Mouse (Mus musculus) erythroblast, embryonic 14.5 days (primary cell): ENCODE measurements around the gene Drd1. TPM values are rescaled to one million over a fixed set of nuclear protein-coding genes. Genes with fewer than 3 reads are reported as not detected.

ENCODE experiments used
- H3K27me3 ChIP-seq: 2 replicates; pipeline ENCODE4 v1.6.1; 2012; ENCODE audit warnings: inconsistent platforms; ENCODE audit not compliant: control insufficient read depth
- H3K36me3 ChIP-seq: 2 replicates; pipeline ENCODE4 v1.6.1; 2012; ENCODE audit warnings: mild to moderate bottlenecking, inconsistent platforms; ENCODE audit not compliant: control insufficient read depth
- H3K4me1 ChIP-seq: 2 replicates; pipeline ENCODE4 v1.6.1; 2012; ENCODE audit warnings: inconsistent platforms; ENCODE audit not compliant: control insufficient read depth
- H3K4me3 ChIP-seq: replicated peaks from 2 replicates; pipeline ENCODE3; 2012; ENCODE audit warnings: moderate library complexity, mild to moderate bottlenecking, inconsistent platforms
- H3K9me3 ChIP-seq: 2 replicates; pipeline ENCODE4 v1.6.1; 2012; ENCODE audit warnings: low read length, inconsistent platforms, mixed read lengths; ENCODE audit not compliant: control insufficient read depth
- GATA1 ChIP-seq: IDR thresholded peaks from 2 replicates; pipeline ENCODE4 v1.6.1; 2012; ENCODE audit warnings: low read length, inconsistent platforms, mixed read lengths
- TAL1 ChIP-seq: IDR thresholded peaks from 3 replicates; pipeline ENCODE4 v1.6.1; 2012; ENCODE audit warnings: low read length, inconsistent platforms, mixed read lengths
- polyA plus RNA-seq: library from polyadenylated mRNA; stranded (reverse); fragments of >175 nt; gene quantifications from 2 replicates; pipeline ENCODE4 v1.2.3, GENCODE M21; 2012

Drd1 gene
- polyA plus RNA-seq, 1 experiment, result not detected

GRCm38 (mm10) chr13:54066081-54066746 is 10.7 kb upstream of the Drd1 start:
- no peak for TF ChIP-seq GATA1
- no peak for TF ChIP-seq TAL1
- Histone ChIP-seq H3K4me1 (peaks cover 2% of the 10 kb centered on the region), H3K36me3 (no peaks in the 10 kb centered on the region), H3K4me3 (no peak overlapping the region), H3K9me3 (no peaks in the 10 kb centered on the region), H3K27me3 (peaks cover 2% of the 10 kb centered on the region; the same call in 1 of the 2 replicates)

DNA sequence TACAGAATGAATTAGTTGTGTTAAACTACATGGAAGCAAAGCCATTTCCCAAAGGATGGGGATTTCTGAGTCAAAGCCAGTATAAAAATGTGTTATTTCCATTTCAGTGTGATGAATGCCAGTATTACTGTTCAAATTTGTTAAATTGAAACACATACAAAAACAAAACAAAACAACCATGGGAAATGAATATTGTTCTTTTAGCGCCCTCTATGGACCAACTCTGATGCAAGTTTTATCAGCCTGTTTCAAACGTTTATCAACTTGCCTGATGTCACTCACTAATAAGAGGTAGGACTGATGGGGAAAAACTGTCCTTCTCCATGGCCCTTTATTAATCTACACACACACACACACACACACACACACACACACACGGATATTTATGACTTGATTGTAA is 7.8 kb upstream of the Drd1 start:
- Histone ChIP-seq H3K36me3 (no peaks in the 10 kb centered on the region), H3K4me3 (no peak overlapping the region), H3K4me1 (no peaks in the 10 kb centered on the region), H3K9me3 (no peaks in the 10 kb centered on the region), H3K27me3 (peaks cover 2% of the 10 kb centered on the region; the same call in 1 of the 2 replicates)
- TF ChIP-seq TAL1 (no peak), GATA1 (no peak)

GRCm38 (mm10) chr13:54062068-54062467 is 6.6 kb upstream of the Drd1 start:
- no peak for TF ChIP-seq TAL1
- TF ChIP-seq GATA1, result no peak
- peaks cover 4% of the 10 kb centered on the region; the same call in 1 of the 2 replicates for H3K27me3 ChIP-seq
- no peaks in the 10 kb centered on the region for H3K36me3 ChIP-seq
- H3K4me3 ChIP-seq, result no peak overlapping the region
- H3K4me1 ChIP-seq, result no peaks in the 10 kb centered on the region
- H3K9me3 ChIP-seq, result no peaks in the 10 kb centered on the region

- Histone ChIP-seq H3K36me3 (no peaks in the 10 kb centered on the region), H3K9me3 (no peaks in the 10 kb centered on the region), H3K4me1 (no peaks in the 10 kb centered on the region), H3K4me3 (no peak overlapping the region), H3K27me3 (peaks cover 32% of the 10 kb centered on the region)
- TF ChIP-seq GATA1, result no peak
- TF ChIP-seq TAL1, result no peak
Observed at GRCm38 (mm10) chr13:54054962-54055361, 543 bp downstream of the Drd1 start.

DNA sequence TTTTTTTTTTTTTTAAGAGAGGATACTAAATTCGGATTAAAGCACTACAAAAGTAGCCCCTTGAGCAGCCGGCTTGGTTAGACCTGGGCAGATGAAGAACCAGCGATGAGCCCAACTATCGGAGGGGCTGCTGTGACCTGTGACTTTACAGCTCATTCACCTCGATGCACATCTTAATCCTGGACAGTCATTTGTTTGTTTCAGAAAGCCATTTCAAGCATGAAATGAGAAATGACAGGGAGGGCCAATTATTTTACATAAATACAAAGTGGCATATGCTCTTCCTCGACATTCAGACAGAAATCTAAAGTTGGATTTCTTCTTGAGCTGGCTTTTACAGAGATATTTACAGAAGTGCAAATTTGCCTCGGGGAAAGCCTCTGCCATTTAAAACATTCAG is 3.9 kb downstream of the Drd1 start:
- TF ChIP-seq TAL1 (no peak), GATA1 (no peak)
- Histone ChIP-seq H3K9me3 (no peaks in the 10 kb centered on the region), H3K36me3 (no peaks in the 10 kb centered on the region), H3K4me3 (no peak overlapping the region), H3K27me3 (peaks cover 28% of the 10 kb centered on the region), H3K4me1 (no peaks in the 10 kb centered on the region)

DNA sequence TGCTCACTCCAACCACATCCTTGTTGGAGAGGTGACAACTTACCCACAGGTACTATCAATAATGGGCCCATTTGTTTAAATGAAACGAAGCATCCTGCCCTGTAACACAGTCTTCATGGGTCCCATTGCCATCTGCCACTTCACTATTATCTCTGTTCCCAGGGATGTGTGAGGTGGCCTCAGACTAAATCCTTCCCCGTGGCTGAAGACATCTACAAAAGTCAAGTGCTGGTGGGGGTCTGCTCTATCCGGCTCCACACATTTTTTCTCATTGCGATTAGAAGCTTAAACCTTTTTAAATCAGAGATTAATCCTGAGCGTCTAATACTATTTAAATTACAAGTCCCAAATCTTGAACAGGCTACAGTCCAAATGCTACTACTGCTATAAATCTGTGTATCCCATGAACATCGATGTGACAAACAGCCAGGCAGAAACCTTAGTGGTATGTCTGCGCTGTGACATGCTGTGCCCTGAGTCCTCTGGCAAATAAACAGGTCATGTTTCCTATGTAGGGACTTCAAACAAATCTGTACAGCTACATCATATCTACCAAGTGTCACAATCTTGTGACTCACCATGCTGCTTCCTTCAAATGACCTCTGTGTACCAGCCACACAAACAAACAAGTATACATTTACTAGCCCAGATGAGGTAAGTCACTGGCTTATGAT is 6.7 kb downstream of the Drd1 start:
- no peak for TF ChIP-seq TAL1
- no peak for TF ChIP-seq GATA1
- no peaks in the 10 kb centered on the region for H3K36me3 ChIP-seq
- H3K4me3 ChIP-seq, result no peak overlapping the region
- peaks cover 5% of the 10 kb centered on the region for H3K27me3 ChIP-seq
- H3K9me3 ChIP-seq, result no peaks in the 10 kb centered on the region
- H3K4me1 ChIP-seq, result no peaks in the 10 kb centered on the region

GRCm38 (mm10) chr13:54040256-54040655 is 15.2 kb downstream of the Drd1 start:
- no peak overlapping the region for H3K4me3 ChIP-seq
- H3K4me1 ChIP-seq, result no peaks in the 10 kb centered on the region
- H3K27me3 ChIP-seq, result no peaks in the 10 kb centered on the region
- H3K36me3 ChIP-seq, result no peaks in the 10 kb centered on the region
- no peaks in the 10 kb centered on the region for H3K9me3 ChIP-seq
- TF ChIP-seq TAL1, result no peak
- no peak for TF ChIP-seq GATA1

GRCm38 (mm10) chr13:54037936-54038335 is 17.6 kb downstream of the Drd1 start:
- H3K27me3 ChIP-seq, result no peaks in the 10 kb centered on the region
- no peaks in the 10 kb centered on the region for H3K9me3 ChIP-seq
- TF ChIP-seq TAL1, result no peak
- TF ChIP-seq GATA1, result no peak
- H3K36me3 ChIP-seq, result no peaks in the 10 kb centered on the region
- no peaks in the 10 kb centered on the region for H3K4me1 ChIP-seq
- H3K4me3 ChIP-seq, result no peak overlapping the region

DNA sequence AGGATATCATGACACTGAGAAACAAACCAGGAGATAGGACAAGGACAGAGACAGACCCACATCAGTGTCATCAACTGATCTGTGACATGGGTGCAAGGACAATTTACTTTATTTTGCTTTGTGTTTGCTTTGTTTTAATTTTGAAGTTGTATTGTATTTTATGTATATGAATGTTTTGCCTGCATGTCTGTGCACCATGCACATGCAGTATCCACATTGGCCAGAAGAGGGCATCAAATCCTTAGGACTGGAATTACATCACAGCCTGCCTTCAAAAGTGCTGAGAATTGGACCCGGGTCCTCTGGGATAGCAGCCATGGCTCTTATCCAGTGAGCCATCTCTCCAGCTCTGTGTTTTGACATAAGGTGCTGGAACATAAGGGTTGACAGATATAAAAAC is 20.0 kb downstream of the Drd1 start:
- TF ChIP-seq GATA1 (no peak), TAL1 (no peak)

More for the DNA sequence above, 20.0 kb downstream of the Drd1 start:
- no peaks in the 10 kb centered on the region for H3K36me3 ChIP-seq
- H3K4me3 ChIP-seq, result no peak overlapping the region
- H3K27me3 ChIP-seq, result no peaks in the 10 kb centered on the region
- no peaks in the 10 kb centered on the region for H3K4me1 ChIP-seq
- H3K9me3 ChIP-seq, result no peaks in the 10 kb centered on the region
